Mouse (Mus musculus): ENCODE results near the gene Parn. TPM values are rescaled to one million over a fixed set of nuclear protein-coding genes. Genes with fewer than 3 reads are reported as not detected.

The Parn gene
- total and polyA plus RNA-seq, 3 experiments, result 48.7 to 88.6 (median 62.6) TPM

GRCm38 (mm10) chr16:13704676-13705075, 36.7 kb upstream of the Parn start:
- Histone ChIP-seq H3K27ac (ENCODE audit: insufficient read depth, low read depth) (no peak overlapping the region), H3K27me3 (replicated peaks) (no peaks in the 10 kb centered on the region), H3K36me3 (replicated peaks in 1 of 2; ENCODE audit: control insufficient read depth in 1 of 2, insufficient read depth in 1 of 2, low read length in 1 of 2) (peaks cover 35 to 71% of the 10 kb centered on the region in 2 experiments), H3K4me3 (replicated peaks in 1 of 3; ENCODE audit: low read depth in 2 of 3, low read length in 2 of 3, poor library complexity in 1 of 3) (no peak overlapping the region), H3K9me3 (replicated peaks; ENCODE audit: low read length) (no peaks in the 10 kb centered on the region), H3K4me2 (ENCODE audit: insufficient read depth, low read depth, poor library complexity, severe bottlenecking) (no peak overlapping the region), H3K4me1 (ENCODE audit: control insufficient read depth in 1 of 2, insufficient read depth in 2 of 2) (no peaks in the 10 kb centered on the region), H3K9ac (ENCODE audit: insufficient read depth, low read depth) (no peak overlapping the region), H3K79me2 (replicated peaks; ENCODE audit: control insufficient read depth, extremely low read depth, insufficient read depth, poor library complexity, severe bottlenecking) (no peaks in the 10 kb centered on the region)
- TF ChIP-seq RCOR1 (conservative IDR thresholded peaks at IDR 0.05; ENCODE audit: low read depth, low read length) (no peak), MAZ (IDR thresholded peaks at IDR 0.05; ENCODE audit: low read depth, low read length) (no peak), ETS1 (conservative IDR thresholded peaks at IDR 0.05; ENCODE audit: low read depth, low read length) (no peak), CHD1 (IDR thresholded peaks at IDR 0.05; ENCODE audit: low read depth, low read length) (no peak), HCFC1 (IDR thresholded peaks at IDR 0.05; ENCODE audit: low read depth, low read length) (no peak), UBTF (IDR thresholded peaks at IDR 0.05; ENCODE audit: low read depth, low read length) (no peak), IRF4 (IDR thresholded peaks at IDR 0.05; ENCODE audit: low read depth, low read length) (no peak), SMC3 (IDR thresholded peaks at IDR 0.05; ENCODE audit: low read depth, low read length) (no peak), CTCF (conservative IDR thresholded peaks at IDR 0.05 in 1 of 2, IDR thresholded peaks at IDR 0.05 in 1 of 2; ENCODE audit: low read depth in 2 of 2, low read length in 2 of 2) (no peak), ZMIZ1 (IDR thresholded peaks at IDR 0.05; ENCODE audit: low read depth, low read length) (no peak), MEF2A (IDR thresholded peaks at IDR 0.05; ENCODE audit: borderline replicate concordance, low read depth, low read length) (no peak), PAX5 (IDR thresholded peaks at IDR 0.05; ENCODE audit: low read length) (no peak), MAX (IDR thresholded peaks at IDR 0.05; ENCODE audit: low read length) (no peak), MAFK (IDR thresholded peaks at IDR 0.05; ENCODE audit: insufficient replicate concordance, low read length) (no peak), RAD21 (IDR thresholded peaks at IDR 0.05; ENCODE audit: low read depth, low read length) (no peak), JUND (conservative IDR thresholded peaks at IDR 0.05; ENCODE audit: low read depth, low read length) (no peak), ELF1 (IDR thresholded peaks at IDR 0.05; ENCODE audit: low read depth, low read length) (no peak), E2F4 (IDR thresholded peaks at IDR 0.05; ENCODE audit: insufficient replicate concordance, low read depth, low read length) (no peak), MYC (IDR thresholded peaks at IDR 0.05; ENCODE audit: low read depth, low read length) (no peak), POLR2A (IDR thresholded peaks at IDR 0.05; ENCODE audit: low read depth, low read length) (no peak)
- in situ Hi-C loops (cut with MboI; ENCODE audit: low pct_ligation_motif_present, low pct_unique_long_range_greater_than_20kb, low sequenced_read_pairs), result no loop called here
- dilution Hi-C loops (cut with MboI; ENCODE audit: extremely low pct_ligation_motif_present, extremely low pct_unique_long_range_greater_than_20kb, low sequenced_read_pairs), result no loop called here
- DNase-seq (ENCODE audit: extremely low read depth), result no peak

GRCm38 (mm10) chr16:13702184-13702583, 34.2 kb upstream of the Parn start:
- no peak overlapping the region for H3K4me2 ChIP-seq (ENCODE audit: insufficient read depth, low read depth, poor library complexity, severe bottlenecking)
- H3K4me3 ChIP-seq (replicated peaks in 1 of 3; ENCODE audit: low read depth in 2 of 3, low read length in 2 of 3, poor library complexity in 1 of 3), result no peak overlapping the region
- no peaks in the 10 kb centered on the region for H3K9me3 ChIP-seq (replicated peaks; ENCODE audit: low read length)
- in situ Hi-C loops (cut with MboI; ENCODE audit: low pct_ligation_motif_present, low pct_unique_long_range_greater_than_20kb, low sequenced_read_pairs), result no loop called here
- no peak overlapping the region for H3K27ac ChIP-seq (ENCODE audit: insufficient read depth, low read depth)
- TF ChIP-seq CHD2 (IDR thresholded peaks at IDR 0.05; ENCODE audit: low read length) (no peak), UBTF (IDR thresholded peaks at IDR 0.05; ENCODE audit: low read depth, low read length) (no peak), MXI1 (IDR thresholded peaks at IDR 0.05; ENCODE audit: low read depth, low read length) (no peak), TCF12 (IDR thresholded peaks at IDR 0.05; ENCODE audit: low read depth, low read length) (no peak), GABPA (IDR thresholded peaks at IDR 0.05; ENCODE audit: insufficient replicate concordance, low read depth, low read length) (no peak), USF2 (conservative IDR thresholded peaks at IDR 0.05; ENCODE audit: low read depth, low read length) (no peak), POLR2A (IDR thresholded peaks at IDR 0.05; ENCODE audit: low read depth, low read length) (no peak), NRF1 (IDR thresholded peaks at IDR 0.05; ENCODE audit: low read depth, low read length) (no peak), EP300 (IDR thresholded peaks at IDR 0.05; ENCODE audit: low read length) (no peak), ZMIZ1 (IDR thresholded peaks at IDR 0.05; ENCODE audit: low read depth, low read length) (no peak), MAFK (IDR thresholded peaks at IDR 0.05; ENCODE audit: insufficient replicate concordance, low read length) (no peak), MAX (IDR thresholded peaks at IDR 0.05; ENCODE audit: low read length) (no peak), NELFE (IDR thresholded peaks at IDR 0.05; ENCODE audit: low read depth, low read length) (no peak)
- H3K36me3 ChIP-seq (replicated peaks in 1 of 2; ENCODE audit: control insufficient read depth in 1 of 2, insufficient read depth in 1 of 2, low read length in 1 of 2), result peaks cover 54 to 84% of the 10 kb centered on the region in 2 experiments
- H3K27me3 ChIP-seq (replicated peaks), result no peaks in the 10 kb centered on the region
- DNase-seq (ENCODE audit: extremely low read depth), result no peak
- no peak overlapping the region for H3K9ac ChIP-seq (ENCODE audit: insufficient read depth, low read depth)
- H3K4me1 ChIP-seq (ENCODE audit: control insufficient read depth in 1 of 2, insufficient read depth in 2 of 2), result no peaks in the 10 kb centered on the region
- dilution Hi-C loops (cut with MboI; ENCODE audit: extremely low pct_ligation_motif_present, extremely low pct_unique_long_range_greater_than_20kb, low sequenced_read_pairs), result no loop called here
- no peaks in the 10 kb centered on the region for H3K79me2 ChIP-seq (replicated peaks; ENCODE audit: control insufficient read depth, extremely low read depth, insufficient read depth, poor library complexity, severe bottlenecking)
